Mouse (Mus musculus) kidney, adult 2 months (tissue): ENCODE measurements around the gene Samd1.

Source experiments
- CTCF ChIP-seq: fragments of 200-500 bp; conservative IDR thresholded peaks from 2 replicates; pipeline ENCODE4 v1.5.1; 2011; ENCODE audit warnings: low read depth, mild to moderate bottlenecking, control low read depth, low read length, moderate library complexity, mixed read lengths; ENCODE audit not compliant: insufficient read depth, insufficient read length
- POLR2A ChIP-seq: fragments of 200-500 bp; IDR thresholded peaks from one replicate; pipeline ENCODE4 v1.6.1; 2011; ENCODE audit warnings: low read depth, low read length, control low read depth

DNA sequence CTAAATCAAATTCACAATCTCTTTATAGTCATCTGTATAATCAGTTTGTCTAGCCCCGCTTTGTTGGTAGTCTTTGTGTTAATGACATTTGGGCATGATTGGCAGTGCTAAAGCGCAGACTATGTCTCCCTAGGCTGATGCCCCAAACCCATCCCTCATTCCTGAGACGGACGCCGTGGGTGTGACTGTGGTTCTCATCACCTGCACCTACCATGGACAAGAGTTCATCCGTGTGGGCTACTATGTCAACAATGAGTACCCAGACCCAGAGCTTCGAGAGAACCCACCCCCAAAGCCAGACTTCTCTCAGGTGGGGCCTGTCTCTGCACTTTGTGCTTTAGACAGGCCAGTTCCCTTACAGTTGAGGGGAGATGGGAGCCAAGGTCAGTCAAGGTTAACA, 29.8 kb upstream of the Samd1 start:
- TF ChIP-seq POLR2A = no peak
- TF ChIP-seq CTCF = no peak
